Mouse (Mus musculus): ENCODE measurements around the gene Awat2.

- TF ChIP-seq POLR2A (IDR thresholded peaks at IDR 0.05; ENCODE audit: borderline replicate concordance, control insufficient read depth, low read depth, low read length): no peak
- TF ChIP-seq CTCF (IDR thresholded peaks at IDR 0.05; ENCODE audit: control insufficient read depth, insufficient read depth, low read length): no peak
Observed at GRCm38 (mm10) chrX:100443532-100443931, 1.0 kb upstream of the Awat2 start.

All from bone marrow, adult 2 months (tissue).